Mouse (Mus musculus): ENCODE results near the gene Srsf9. TPM values are rescaled to one million over a fixed set of nuclear protein-coding genes. Genes with fewer than 3 reads are reported as not detected.
"Not testable (repeated sequence)": the region's sequence is repeated elsewhere in the genome, so short reads cannot be mapped to it uniquely, and the experiment has no call there.

The Srsf9 gene
- total RNA-seq, 1 experiment = 57.2 TPM

DNA sequence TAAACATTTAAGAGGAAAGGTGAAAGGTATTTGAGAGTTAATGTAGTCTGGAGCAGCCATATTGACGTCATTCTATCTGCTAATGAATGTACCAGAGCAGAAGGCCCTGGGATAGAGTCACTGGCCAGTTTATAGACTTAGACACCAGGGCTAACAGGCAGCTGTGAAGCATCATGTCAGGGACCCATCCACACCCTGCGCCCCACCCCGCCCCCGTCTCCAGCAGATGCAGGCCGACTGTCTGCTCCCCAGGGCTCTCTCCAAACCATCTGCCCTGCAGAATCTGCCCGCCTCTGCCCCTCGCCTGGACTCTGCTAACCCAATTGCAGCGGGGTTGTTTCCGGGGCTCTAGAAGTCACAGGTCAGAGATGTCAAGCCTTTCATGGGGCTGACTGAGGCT is 44.8 kb downstream of the Srsf9 start:
- Histone ChIP-seq H3K27ac (ENCODE audit: insufficient read depth, low read depth, low read length, poor library complexity, severe bottlenecking) (no peak overlapping the region), H3K36me3 (ENCODE audit: control insufficient read depth, insufficient read depth, low read length, poor library complexity, severe bottlenecking) (no peaks in the 10 kb centered on the region), H3K4me3 (ENCODE audit: insufficient read depth in 1 of 2, low read depth in 1 of 2, low read length in 2 of 2, poor library complexity in 1 of 2, severe bottlenecking in 1 of 2) (no peak overlapping the region), H3K4me1 (ENCODE audit: control insufficient read depth in 2 of 2, insufficient read depth in 2 of 2, low read length in 2 of 2, poor library complexity in 1 of 2) (peaks cover 3 to 13% of the 10 kb centered on the region in 2 experiments; a peak in 3 of 4 replicates), H3K9ac (ENCODE audit: insufficient read depth, low read depth, low read length, poor library complexity, severe bottlenecking) (peak overlapping the region; percentile 9; the same call in 1 of the 2 replicates), H3K9me3 (ENCODE audit: control insufficient read depth, insufficient read depth, low read depth, low read length) (no peaks in the 10 kb centered on the region)
- TF ChIP-seq HCFC1 (IDR thresholded peaks at IDR 0.05; ENCODE audit: borderline replicate concordance, insufficient read depth, low read length) = no peak
- no peak for TF ChIP-seq ZNF384 (IDR thresholded peaks at IDR 0.05; ENCODE audit: low read depth, low read length)
- TF ChIP-seq ZC3H11A (IDR thresholded peaks at IDR 0.05; ENCODE audit: borderline replicate concordance, low read depth, low read length) = no peak
- TF ChIP-seq MAFK (IDR thresholded peaks at IDR 0.05; ENCODE audit: insufficient read depth, low read depth, low read length) = no peak
- no peak for TF ChIP-seq CHD2 (IDR thresholded peaks at IDR 0.05; ENCODE audit: low read depth, low read length)
- in situ Hi-C loops (cut with MboI; ENCODE audit: low sequenced_read_pairs in 2 of 2, unreplicated experiment in 2 of 2) = no loop called here
- DNase-seq (ENCODE audit: low read depth, low spot score) = no peak

GRCm38 (mm10) chr5:115373441-115374203 is 46.6 kb downstream of the Srsf9 start:
- Histone ChIP-seq H3K27ac (ENCODE audit: insufficient read depth, low read depth, low read length, poor library complexity, severe bottlenecking) (peak overlapping the region; percentile 61; the same call in 1 of the 2 replicates), H3K4me1 (ENCODE audit: control insufficient read depth in 2 of 2, insufficient read depth in 2 of 2, low read length in 2 of 2, poor library complexity in 1 of 2) (peaks cover 3 to 12% of the 10 kb centered on the region in 2 experiments; a peak in 3 of 4 replicates)

DNA sequence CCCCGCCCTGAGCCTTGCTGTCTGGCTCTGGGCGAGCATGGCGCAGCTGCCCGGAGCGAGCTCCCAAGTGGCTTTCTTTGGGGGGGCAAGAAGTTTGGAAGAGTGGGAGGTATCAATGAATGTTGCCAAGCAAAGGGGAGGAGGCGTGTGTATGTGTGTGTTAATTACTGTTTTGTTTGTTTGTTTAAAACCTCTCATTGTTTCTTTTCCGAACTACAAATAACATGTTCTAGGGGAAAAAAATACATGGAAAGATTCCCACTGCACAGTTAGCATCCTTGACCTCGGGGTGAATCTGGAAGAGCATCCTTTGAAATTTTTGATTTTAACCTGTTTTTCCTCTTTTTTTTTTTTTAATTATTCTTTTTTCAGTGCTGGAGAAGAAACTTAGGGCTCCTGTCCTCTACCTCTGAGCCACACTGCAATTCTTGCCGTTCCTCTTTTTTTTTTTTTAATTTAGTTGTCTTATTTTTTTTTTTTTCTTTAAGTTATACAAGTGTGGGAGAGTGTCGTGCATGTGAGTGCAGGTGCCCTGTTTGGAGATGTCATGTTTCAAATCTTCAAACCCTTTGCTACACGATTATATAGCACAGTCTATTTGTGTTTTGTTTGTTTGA is 47.3 kb downstream of the Srsf9 start:
- in situ Hi-C loops (cut with MboI; ENCODE audit: low sequenced_read_pairs in 2 of 2, unreplicated experiment in 2 of 2) = no loop called here
- H3K27ac ChIP-seq (ENCODE audit: insufficient read depth, low read depth, low read length, poor library complexity, severe bottlenecking) = no peak overlapping the region; the same call in 1 of the 2 replicates
- no peaks in the 10 kb centered on the region for H3K9me3 ChIP-seq (ENCODE audit: control insufficient read depth, insufficient read depth, low read depth, low read length)
- no peaks in the 10 kb centered on the region for H3K36me3 ChIP-seq (ENCODE audit: control insufficient read depth, insufficient read depth, low read length, poor library complexity, severe bottlenecking)
- no peak overlapping the region; the same call in 1 of the 2 replicates for H3K9ac ChIP-seq (ENCODE audit: insufficient read depth, low read depth, low read length, poor library complexity, severe bottlenecking)
- H3K4me3 ChIP-seq (ENCODE audit: insufficient read depth in 1 of 2, low read depth in 1 of 2, low read length in 2 of 2, poor library complexity in 1 of 2, severe bottlenecking in 1 of 2) = peak overlapping the region; percentile 15 to 28; a peak in 2 of 4 replicates
- DNase-seq (ENCODE audit: low read depth, low spot score) = no peak
- no peak for TF ChIP-seq CHD2 (IDR thresholded peaks at IDR 0.05; ENCODE audit: low read depth, low read length)
- TF ChIP-seq ZNF384 (IDR thresholded peaks at IDR 0.05; ENCODE audit: low read depth, low read length) = peak; percentile 67
- peaks cover 3 to 12% of the 10 kb centered on the region in 2 experiments; a peak in 3 of 4 replicates for H3K4me1 ChIP-seq (ENCODE audit: control insufficient read depth in 2 of 2, insufficient read depth in 2 of 2, low read length in 2 of 2, poor library complexity in 1 of 2)

More at GRCm38 (mm10) chr5:115373441-115374203, 46.6 kb downstream of the Srsf9 start:
- peak; percentile 60 for DNase-seq (ENCODE audit: low read depth, low spot score)
- Histone ChIP-seq H3K9ac (ENCODE audit: insufficient read depth, low read depth, low read length, poor library complexity, severe bottlenecking) (no peak overlapping the region; the same call in 1 of the 2 replicates), H3K36me3 (ENCODE audit: control insufficient read depth, insufficient read depth, low read length, poor library complexity, severe bottlenecking) (no peaks in the 10 kb centered on the region), H3K9me3 (ENCODE audit: control insufficient read depth, insufficient read depth, low read depth, low read length) (no peaks in the 10 kb centered on the region), H3K4me3 (ENCODE audit: insufficient read depth in 1 of 2, low read depth in 1 of 2, low read length in 2 of 2, poor library complexity in 1 of 2, severe bottlenecking in 1 of 2) (peak overlapping the region; percentile 15 to 28; a peak in 2 of 4 replicates)
- TF ChIP-seq CHD2 (IDR thresholded peaks at IDR 0.05; ENCODE audit: low read depth, low read length) = no peak
- TF ChIP-seq ZNF384 (IDR thresholded peaks at IDR 0.05; ENCODE audit: low read depth, low read length) = no peak
- TF ChIP-seq ZC3H11A (IDR thresholded peaks at IDR 0.05; ENCODE audit: borderline replicate concordance, low read depth, low read length) = no peak
- TF ChIP-seq HCFC1 (IDR thresholded peaks at IDR 0.05; ENCODE audit: borderline replicate concordance, insufficient read depth, low read length) = no peak
- TF ChIP-seq MAFK (IDR thresholded peaks at IDR 0.05; ENCODE audit: insufficient read depth, low read depth, low read length) = no peak
- in situ Hi-C loops (cut with MboI; ENCODE audit: low sequenced_read_pairs in 2 of 2, unreplicated experiment in 2 of 2) = no loop called here

GRCm38 (mm10) chr5:115375436-115375835 is 48.5 kb downstream of the Srsf9 start:
- TF ChIP-seq ZC3H11A (IDR thresholded peaks at IDR 0.05; ENCODE audit: borderline replicate concordance, low read depth, low read length) (peak; percentile 25; the same call in 1 of the 2 replicates), ZNF384 (IDR thresholded peaks at IDR 0.05; ENCODE audit: low read depth, low read length) (no peak), CHD2 (IDR thresholded peaks at IDR 0.05; ENCODE audit: low read depth, low read length) (no peak), MAFK (IDR thresholded peaks at IDR 0.05; ENCODE audit: insufficient read depth, low read depth, low read length) (no peak)
- H3K36me3 ChIP-seq (ENCODE audit: control insufficient read depth, insufficient read depth, low read length, poor library complexity, severe bottlenecking) = no peaks in the 10 kb centered on the region
- peaks cover 3 to 12% of the 10 kb centered on the region in 2 experiments; a peak in 3 of 4 replicates for H3K4me1 ChIP-seq (ENCODE audit: control insufficient read depth in 2 of 2, insufficient read depth in 2 of 2, low read length in 2 of 2, poor library complexity in 1 of 2)
- no peak overlapping the region for H3K4me3 ChIP-seq (ENCODE audit: insufficient read depth in 1 of 2, low read depth in 1 of 2, low read length in 2 of 2, poor library complexity in 1 of 2, severe bottlenecking in 1 of 2)
- in situ Hi-C loops (cut with MboI; ENCODE audit: low sequenced_read_pairs in 2 of 2, unreplicated experiment in 2 of 2) = loop anchor here in 1 of 2 experiments (5.0 kb wide), 1 partner anchor 67 kb away; no protein-coding TSS in a partner anchor
- no peak overlapping the region for H3K27ac ChIP-seq (ENCODE audit: insufficient read depth, low read depth, low read length, poor library complexity, severe bottlenecking)
- no peak for DNase-seq (ENCODE audit: low read depth, low spot score)
- no peaks in the 10 kb centered on the region for H3K9me3 ChIP-seq (ENCODE audit: control insufficient read depth, insufficient read depth, low read depth, low read length)
- no peak overlapping the region for H3K9ac ChIP-seq (ENCODE audit: insufficient read depth, low read depth, low read length, poor library complexity, severe bottlenecking)

DNA sequence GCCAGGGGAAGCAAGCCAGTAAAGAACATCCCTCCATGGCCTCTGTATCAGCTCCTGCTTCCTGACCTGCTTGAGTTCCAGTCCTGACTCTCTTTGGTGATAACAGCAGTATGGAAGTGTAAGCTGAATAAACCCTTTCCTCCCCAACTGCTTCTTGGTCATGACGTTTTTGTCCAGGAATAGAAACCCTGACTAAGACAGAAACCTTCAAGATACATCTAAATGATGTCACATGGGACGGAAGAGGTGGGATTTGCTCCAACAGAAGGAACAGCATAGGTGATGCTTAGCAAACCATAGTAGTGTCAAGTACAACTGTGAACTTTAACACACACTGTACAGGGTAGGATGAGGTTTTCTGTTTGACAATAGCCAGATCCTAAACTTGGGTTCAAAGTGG is 51.9 kb downstream of the Srsf9 start:
- H3K9ac ChIP-seq (ENCODE audit: insufficient read depth, low read depth, low read length, poor library complexity, severe bottlenecking); H3K4me3 ChIP-seq (ENCODE audit: insufficient read depth in 1 of 2, low read depth in 1 of 2, low read length in 2 of 2, poor library complexity in 1 of 2, severe bottlenecking in 1 of 2); H3K9me3 ChIP-seq (ENCODE audit: control insufficient read depth, insufficient read depth, low read depth, low read length); H3K27ac ChIP-seq (ENCODE audit: insufficient read depth, low read depth, low read length, poor library complexity, severe bottlenecking); DNase-seq (ENCODE audit: low read depth, low spot score); H3K4me1 ChIP-seq (ENCODE audit: control insufficient read depth in 2 of 2, insufficient read depth in 2 of 2, low read length in 2 of 2, poor library complexity in 1 of 2); H3K36me3 ChIP-seq (ENCODE audit: control insufficient read depth, insufficient read depth, low read length, poor library complexity, severe bottlenecking): not testable (repeated sequence)
- in situ Hi-C loops (cut with MboI; ENCODE audit: low sequenced_read_pairs in 2 of 2, unreplicated experiment in 2 of 2) = loop anchor here in 1 of 2 experiments (5.0 kb wide), 1 partner anchor 63 kb away; no protein-coding TSS in a partner anchor

Data from ES-E14 (cell line).